Mouse (Mus musculus): ENCODE data around the gene Fam53b. TPM values are rescaled to one million over a fixed set of nuclear protein-coding genes. Genes with fewer than 3 reads are reported as not detected.
A peak's percentile ranks its signal among the peaks of the same experiment; 100 is the strongest.

Fam53b gene
- polyA plus RNA-seq, 1 experiment from 2014 or later: 29.4 TPM

GRCm38 (mm10) chr7:132699165-132699564 is 114.5 kb downstream of the Fam53b start:
- H3K27me3 ChIP-seq (ENCODE audit: control insufficient read depth, insufficient read depth, low read depth, low read length): no peaks in the 10 kb centered on the region
- no peaks in the 10 kb centered on the region for H3K9me3 ChIP-seq (replicated peaks; ENCODE audit: control insufficient read depth, low read length)
- no peak overlapping the region for H3K9ac ChIP-seq (ENCODE audit: low read depth, low read length)
- 50% methylated on average over 4 of the region's 4 CpGs for WGBS (ENCODE audit: insufficient replicate concordance)
- no peak overlapping the region for H3K4me3 ChIP-seq (ENCODE audit: low read depth, low read length)
- H3K36me3 ChIP-seq (ENCODE audit: control insufficient read depth, insufficient read depth): no peaks in the 10 kb centered on the region
- ATAC-seq (ENCODE audit: low read depth): no peak
- H3K4me2 ChIP-seq (ENCODE audit: low read depth, low read length): no peak overlapping the region
- no peak overlapping the region for H3K27ac ChIP-seq (ENCODE audit: low read length)
- H3K4me1 ChIP-seq (ENCODE audit: control insufficient read depth, low read depth, low read length): no peaks in the 10 kb centered on the region; the same call in none of the 2 replicates

GRCm38 (mm10) chr7:132698737-132699136 is 114.9 kb downstream of the Fam53b start:
- Histone ChIP-seq H3K9ac (ENCODE audit: low read depth, low read length) (no peak overlapping the region), H3K4me1 (ENCODE audit: control insufficient read depth, low read depth, low read length) (no peaks in the 10 kb centered on the region; the same call in none of the 2 replicates), H3K27ac (ENCODE audit: low read length) (no peak overlapping the region; the same call in 1 of the 2 replicates), H3K4me3 (ENCODE audit: low read depth, low read length) (no peak overlapping the region), H3K9me3 (replicated peaks; ENCODE audit: control insufficient read depth, low read length) (no peaks in the 10 kb centered on the region), H3K4me2 (ENCODE audit: low read depth, low read length) (no peak overlapping the region), H3K36me3 (ENCODE audit: control insufficient read depth, insufficient read depth) (no peaks in the 10 kb centered on the region), H3K27me3 (ENCODE audit: control insufficient read depth, insufficient read depth, low read depth, low read length) (no peaks in the 10 kb centered on the region)
- no peak for ATAC-seq (ENCODE audit: low read depth)
- WGBS (ENCODE audit: insufficient replicate concordance): 36% methylated on average over 4 of the region's 4 CpGs

GRCm38 (mm10) chr7:132697258-132697796 is 116.4 kb downstream of the Fam53b start:
- no peaks in the 10 kb centered on the region; the same call in none of the 2 replicates for H3K4me1 ChIP-seq (ENCODE audit: control insufficient read depth, low read depth, low read length)
- H3K9me3 ChIP-seq (replicated peaks; ENCODE audit: control insufficient read depth, low read length): no peaks in the 10 kb centered on the region
- no peak overlapping the region for H3K27ac ChIP-seq (ENCODE audit: low read length)
- no peaks in the 10 kb centered on the region for H3K36me3 ChIP-seq (ENCODE audit: control insufficient read depth, insufficient read depth)
- ATAC-seq (ENCODE audit: low read depth): peak; percentile 20
- H3K27me3 ChIP-seq (ENCODE audit: control insufficient read depth, insufficient read depth, low read depth, low read length): no peaks in the 10 kb centered on the region
- no peak overlapping the region for H3K9ac ChIP-seq (ENCODE audit: low read depth, low read length)
- H3K4me2 ChIP-seq (ENCODE audit: low read depth, low read length): no peak overlapping the region
- H3K4me3 ChIP-seq (ENCODE audit: low read depth, low read length): no peak overlapping the region
- WGBS (ENCODE audit: insufficient replicate concordance): 78% methylated on average over 8 of the region's 8 CpGs

DNA sequence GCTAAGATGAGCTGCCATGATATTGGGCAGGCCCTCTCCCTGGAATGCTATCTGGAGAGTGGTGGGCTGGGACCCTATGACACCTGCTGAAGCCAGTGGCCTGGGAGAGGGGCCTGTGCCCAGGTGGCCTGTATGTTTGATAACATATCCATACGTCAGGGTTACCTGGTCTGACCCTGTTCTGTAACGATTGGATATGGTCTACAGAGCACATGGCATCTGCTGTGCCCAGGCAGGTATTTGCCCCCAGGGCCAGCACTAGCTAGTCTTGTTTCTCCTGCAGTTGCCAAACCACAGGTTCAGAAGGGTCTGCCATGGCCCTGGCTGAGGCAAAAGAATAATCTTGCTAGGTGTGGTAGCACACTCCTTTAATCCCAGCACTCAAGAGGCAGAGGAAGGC is 120.1 kb downstream of the Fam53b start:
- Histone ChIP-seq H3K27ac (ENCODE audit: low read length) (no peak overlapping the region), H3K4me2 (ENCODE audit: low read depth, low read length) (no peak overlapping the region), H3K27me3 (ENCODE audit: control insufficient read depth, insufficient read depth, low read depth, low read length) (no peaks in the 10 kb centered on the region), H3K4me3 (ENCODE audit: low read depth, low read length) (no peak overlapping the region), H3K36me3 (ENCODE audit: control insufficient read depth, insufficient read depth) (no peaks in the 10 kb centered on the region), H3K4me1 (ENCODE audit: control insufficient read depth, low read depth, low read length) (no peaks in the 10 kb centered on the region), H3K9ac (ENCODE audit: low read depth, low read length) (no peak overlapping the region), H3K9me3 (replicated peaks; ENCODE audit: control insufficient read depth, low read length) (no peaks in the 10 kb centered on the region)
- ATAC-seq (ENCODE audit: low read depth): no peak
- WGBS (ENCODE audit: insufficient replicate concordance): 80% methylated on average over 2 of the region's 2 CpGs

DNA sequence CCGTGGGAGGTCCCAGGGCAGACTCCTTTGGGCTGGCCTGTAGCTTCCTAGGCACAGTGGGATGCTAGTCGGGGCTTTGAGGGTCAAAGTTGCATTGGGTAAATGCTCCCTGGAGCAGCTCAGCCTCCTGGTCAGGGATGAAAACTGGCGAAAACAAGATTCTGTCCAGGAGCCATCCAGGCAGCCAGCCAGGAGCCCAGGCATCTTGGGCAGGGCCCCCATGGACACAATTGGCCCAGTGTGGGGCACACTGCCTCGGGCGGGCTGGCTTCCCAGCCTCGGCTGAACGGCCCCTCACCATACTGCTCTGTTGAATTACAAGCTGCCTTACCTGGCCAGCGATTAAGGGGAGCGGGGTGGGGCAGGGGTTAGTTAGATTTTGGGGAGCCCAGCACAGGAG is 121.0 kb downstream of the Fam53b start:
- no peaks in the 10 kb centered on the region for H3K36me3 ChIP-seq (ENCODE audit: control insufficient read depth, insufficient read depth)
- no peak overlapping the region for H3K27ac ChIP-seq (ENCODE audit: low read length)
- H3K27me3 ChIP-seq (ENCODE audit: control insufficient read depth, insufficient read depth, low read depth, low read length): no peaks in the 10 kb centered on the region
- no peak overlapping the region for H3K4me2 ChIP-seq (ENCODE audit: low read depth, low read length)
- H3K9ac ChIP-seq (ENCODE audit: low read depth, low read length): no peak overlapping the region
- H3K4me3 ChIP-seq (ENCODE audit: low read depth, low read length): no peak overlapping the region
- no peak for ATAC-seq (ENCODE audit: low read depth)
- H3K4me1 ChIP-seq (ENCODE audit: control insufficient read depth, low read depth, low read length): no peaks in the 10 kb centered on the region
- H3K9me3 ChIP-seq (replicated peaks; ENCODE audit: control insufficient read depth, low read length): no peaks in the 10 kb centered on the region
- WGBS (ENCODE audit: insufficient replicate concordance): 77% methylated on average over 9 of the region's 9 CpGs

DNA sequence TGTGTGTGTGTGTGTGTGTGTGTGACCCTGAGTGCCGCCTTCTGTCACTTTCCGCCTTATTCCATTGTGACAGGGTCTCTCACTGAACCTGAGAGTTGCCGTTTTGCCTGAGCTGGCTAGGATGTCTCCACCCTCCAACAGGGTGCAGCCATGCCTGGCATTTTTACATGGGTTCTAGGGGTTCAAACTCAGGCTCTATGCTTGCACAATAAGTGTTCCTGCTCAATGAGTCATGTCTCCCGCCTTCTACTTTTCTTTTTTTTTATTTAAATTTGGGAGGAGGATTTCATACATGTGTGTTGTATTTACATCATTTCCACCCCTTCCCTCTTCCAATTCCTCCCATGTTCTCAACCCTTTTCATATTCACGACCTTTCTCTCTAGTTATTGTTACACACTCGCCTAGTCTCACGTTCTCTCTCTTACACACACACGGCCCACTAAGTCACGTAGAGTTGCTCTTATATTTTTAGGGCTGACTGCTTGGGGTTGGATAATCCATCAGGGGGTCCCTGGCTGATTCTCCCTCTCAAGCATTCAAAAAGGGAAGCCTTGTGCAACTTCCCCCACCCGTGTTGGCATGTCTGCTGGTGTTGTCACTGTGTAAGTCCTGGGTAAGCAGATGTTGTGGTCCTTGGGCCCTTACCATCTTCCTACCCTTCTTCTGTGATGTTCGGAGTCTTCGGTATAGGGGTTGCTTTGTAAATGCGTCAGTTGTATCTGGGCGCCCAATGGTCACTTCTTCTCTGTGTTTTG is 122.8 kb downstream of the Fam53b start:
- H3K27ac ChIP-seq (ENCODE audit: low read length): no peak overlapping the region
- 65% methylated on average over 14 of the region's 14 CpGs for WGBS (ENCODE audit: insufficient replicate concordance)

DNA sequence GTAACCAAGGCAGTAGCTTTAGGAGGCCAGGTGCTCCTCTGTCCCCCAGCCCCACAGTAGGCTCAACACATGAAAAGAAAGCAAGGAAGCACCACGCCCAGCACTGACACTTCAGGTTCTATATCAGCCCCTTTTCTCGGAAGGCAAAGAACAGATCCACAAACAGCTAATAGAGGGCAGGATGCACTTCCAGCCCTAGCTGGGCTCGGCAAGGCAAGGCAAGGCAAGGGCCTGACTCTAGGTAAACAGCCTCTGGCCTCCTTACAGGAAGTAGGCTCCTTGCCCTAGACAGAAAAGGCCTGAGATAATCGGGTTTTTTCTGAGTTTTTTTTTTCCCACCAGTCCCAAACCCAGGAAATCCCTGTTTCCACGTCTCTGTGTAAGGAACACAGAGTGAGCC is 124.0 kb downstream of the Fam53b start:
- H3K27me3 ChIP-seq (ENCODE audit: control insufficient read depth, insufficient read depth, low read depth, low read length): no peaks in the 10 kb centered on the region
- H3K9ac ChIP-seq (ENCODE audit: low read depth, low read length): no peak overlapping the region
- ATAC-seq (ENCODE audit: low read depth): no peak
- no peaks in the 10 kb centered on the region for H3K36me3 ChIP-seq (ENCODE audit: control insufficient read depth, insufficient read depth)
- no peak overlapping the region for H3K4me2 ChIP-seq (ENCODE audit: low read depth, low read length)
- no peak overlapping the region for H3K27ac ChIP-seq (ENCODE audit: low read length)
- peaks cover 4% of the 10 kb centered on the region for H3K4me1 ChIP-seq (ENCODE audit: control insufficient read depth, low read depth, low read length)
- H3K9me3 ChIP-seq (replicated peaks; ENCODE audit: control insufficient read depth, low read length): no peaks in the 10 kb centered on the region
- H3K4me3 ChIP-seq (ENCODE audit: low read depth, low read length): no peak overlapping the region
- WGBS (ENCODE audit: insufficient replicate concordance): 31% methylated on average over 5 of the region's 5 CpGs

More for the DNA sequence above, 122.8 kb downstream of the Fam53b start:
- no peaks in the 10 kb centered on the region for H3K27me3 ChIP-seq (ENCODE audit: control insufficient read depth, insufficient read depth, low read depth, low read length)
- no peak overlapping the region for H3K4me2 ChIP-seq (ENCODE audit: low read depth, low read length)
- no peak overlapping the region for H3K4me3 ChIP-seq (ENCODE audit: low read depth, low read length)
- no peaks in the 10 kb centered on the region for H3K36me3 ChIP-seq (ENCODE audit: control insufficient read depth, insufficient read depth)
- peaks cover 4% of the 10 kb centered on the region for H3K4me1 ChIP-seq (ENCODE audit: control insufficient read depth, low read depth, low read length)
- no peaks in the 10 kb centered on the region for H3K9me3 ChIP-seq (replicated peaks; ENCODE audit: control insufficient read depth, low read length)
- ATAC-seq (ENCODE audit: low read depth): no peak
- H3K9ac ChIP-seq (ENCODE audit: low read depth, low read length): no peak overlapping the region

GRCm38 (mm10) chr7:132688721-132689120 is 125.0 kb downstream of the Fam53b start:
- WGBS (ENCODE audit: insufficient replicate concordance): 57% methylated on average over 5 of the region's 5 CpGs
- H3K27me3 ChIP-seq (ENCODE audit: control insufficient read depth, insufficient read depth, low read depth, low read length): no peaks in the 10 kb centered on the region
- peaks cover 4% of the 10 kb centered on the region for H3K4me1 ChIP-seq (ENCODE audit: control insufficient read depth, low read depth, low read length)
- no peak overlapping the region for H3K4me3 ChIP-seq (ENCODE audit: low read depth, low read length)
- H3K36me3 ChIP-seq (ENCODE audit: control insufficient read depth, insufficient read depth): no peaks in the 10 kb centered on the region
- H3K9ac ChIP-seq (ENCODE audit: low read depth, low read length): no peak overlapping the region
- no peak overlapping the region for H3K4me2 ChIP-seq (ENCODE audit: low read depth, low read length)
- no peak overlapping the region for H3K27ac ChIP-seq (ENCODE audit: low read length)
- H3K9me3 ChIP-seq (replicated peaks; ENCODE audit: control insufficient read depth, low read length): no peaks in the 10 kb centered on the region
- no peak for ATAC-seq (ENCODE audit: low read depth)

- Histone ChIP-seq H3K9ac (ENCODE audit: low read depth, low read length) (no peak overlapping the region), H3K9me3 (replicated peaks; ENCODE audit: control insufficient read depth, low read length) (no peaks in the 10 kb centered on the region), H3K4me1 (ENCODE audit: control insufficient read depth, low read depth, low read length) (peaks cover 4% of the 10 kb centered on the region), H3K36me3 (ENCODE audit: control insufficient read depth, insufficient read depth) (no peaks in the 10 kb centered on the region), H3K27me3 (ENCODE audit: control insufficient read depth, insufficient read depth, low read depth, low read length) (no peaks in the 10 kb centered on the region), H3K4me2 (ENCODE audit: low read depth, low read length) (no peak overlapping the region), H3K27ac (ENCODE audit: low read length) (no peak overlapping the region), H3K4me3 (ENCODE audit: low read depth, low read length) (no peak overlapping the region)
- ATAC-seq (ENCODE audit: low read depth): no peak
- 39% methylated on average over 2 of the region's 2 CpGs for WGBS (ENCODE audit: insufficient replicate concordance)
These were observed 125.8 kb downstream of the Fam53b start for GRCm38 (mm10) chr7:132687897-132688296.

Measured in liver, embryonic 16.5 days (tissue).